Mouse (Mus musculus) left cerebral cortex, postnatal 36 days (tissue): ENCODE results near the gene Wfdc3. TPM values are rescaled to one million over a fixed set of nuclear protein-coding genes. Genes with fewer than 3 reads are reported as not detected.

Experiments used
- DNase-seq, 2 experiments: peaks; one replicate each; pipeline ENCODE4 v3.0.0; 2021 to 2022; ENCODE audit warnings: low spot score in 2 of 2, mixed read lengths in 1 of 2
- intact Hi-C: fragments of 180-260 bp; cut with DNase I; formaldehyde crosslinking; loops from one replicate; pipeline ENCODE4 v1.15.1; 2025
- total RNA-seq, 2 experiments: library from RNA; stranded (reverse); gene quantifications; 2 replicates each; pipeline ENCODE4 v1.2.3; 2021

Gene Wfdc3
- total RNA-seq, result 1 to 10 TPM; 1.2 to 2.4 TPM

GRCm38 (mm10) chr2:164745843-164746479 lies at the start of gene Wfdc3, which contains the start of gene Dnttip1:
Gene Wfdc3 (minus strand): TSS chr2:164745931.
Gene Dnttip1 (plus strand): TSS chr2:164745983.
- intact Hi-C loops, result no loop called here
- peak; percentile 96 to 97 for DNase-seq

GRCm38 (mm10) chr2:164794293-164794692 lies 48.6 kb upstream of the Wfdc3 start:
- intact Hi-C loops, result no loop called here
- DNase-seq, result peak; percentile 76 to 82

- intact Hi-C loops, result no loop called here
- no peak for DNase-seq
These were observed 48.0 kb upstream of the Wfdc3 start for GRCm38 (mm10) chr2:164793772-164794171.

GRCm38 (mm10) chr2:164793236-164793635 lies 47.5 kb upstream of the Wfdc3 start:
- intact Hi-C loops, result no loop called here
- peak in 1 of 2 experiments; percentile 26 for DNase-seq

GRCm38 (mm10) chr2:164792400-164793190 lies 46.9 kb upstream of the Wfdc3 start:
- intact Hi-C loops, result no loop called here
- no peak for DNase-seq

- no peak for DNase-seq
- intact Hi-C loops, result no loop called here
These were observed 46.1 kb upstream of the Wfdc3 start for GRCm38 (mm10) chr2:164791841-164792261.

GRCm38 (mm10) chr2:164790451-164790850 lies 44.7 kb upstream of the Wfdc3 start:
- no peak for DNase-seq
- intact Hi-C loops, result no loop called here

GRCm38 (mm10) chr2:164788411-164788810 lies 42.7 kb upstream of the Wfdc3 start:
- intact Hi-C loops, result no loop called here
- no peak for DNase-seq

- intact Hi-C loops, result no loop called here
- no peak for DNase-seq
These were observed 42.0 kb upstream of the Wfdc3 start for GRCm38 (mm10) chr2:164787779-164788178.

GRCm38 (mm10) chr2:164787032-164787431 lies 41.3 kb upstream of the Wfdc3 start:
- intact Hi-C loops, result no loop called here
- no peak for DNase-seq

- intact Hi-C loops, result no loop called here
These were observed 40.7 kb upstream of the Wfdc3 start for GRCm38 (mm10) chr2:164786388-164786885.

GRCm38 (mm10) chr2:164785481-164786387 lies 40.0 kb upstream of the Wfdc3 start, which contains the start of gene Snx21:
Gene Snx21 (plus strand): TSS chr2:164785823.
- peak; percentile 87 to 90 for DNase-seq
- intact Hi-C loops, result no loop called here

More at GRCm38 (mm10) chr2:164786388-164786885, 40.7 kb upstream of the Wfdc3 start:
- peak in 1 of 2 experiments; percentile 21 for DNase-seq

GRCm38 (mm10) chr2:164784869-164785420 lies 39.2 kb upstream of the Wfdc3 start:
- no peak for DNase-seq
- intact Hi-C loops, result no loop called here

- no peak for DNase-seq
These were observed 38.3 kb upstream of the Wfdc3 start for GRCm38 (mm10) chr2:164783926-164784581.

GRCm38 (mm10) chr2:164781876-164782275 lies 36.1 kb upstream of the Wfdc3 start:
- no peak for DNase-seq
- intact Hi-C loops, result no loop called here

More at GRCm38 (mm10) chr2:164783926-164784581, 38.3 kb upstream of the Wfdc3 start:
- intact Hi-C loops, result no loop called here

GRCm38 (mm10) chr2:164779481-164780086 lies 33.9 kb upstream of the Wfdc3 start, which contains the start of gene Tnnc2:
Gene Tnnc2 (minus strand): TSS chr2:164779967.
- intact Hi-C loops, result no loop called here
- no peak for DNase-seq

GRCm38 (mm10) chr2:164778809-164779208 lies 33.1 kb upstream of the Wfdc3 start:
- intact Hi-C loops, result no loop called here
- no peak for DNase-seq

GRCm38 (mm10) chr2:164778015-164778287 lies 32.2 kb upstream of the Wfdc3 start:
- no peak for DNase-seq
- intact Hi-C loops, result no loop called here
